21 mouse cellular contexts compared by ENCODE assay signal in genomic region chr8:38723254-38723653, GRCm38 (mm10).
DNase-seq lines count a peak whose midpoint lies in the region; ATAC-seq and TF ChIP-seq lines count a peak whose summit lies in the region.
"Had no signal": no experiment of that assay in that cellular context is flagged by ENCODE, and none has a peak within 500 bp of the region (broad histone marks: within the 10 kb centered on the region; RNA-seq: fewer than 3 reads in every experiment).

No protein-coding gene starts in this region.

- 28% methylated on average over 4 of the region's 4 CpGs for WGBS in liver, adult 2 months
- 77% methylated on average over 4 of the region's 4 CpGs for WGBS in liver, embryonic 11.5 days
- WGBS in liver, embryonic 16.5 days (ENCODE audit: insufficient replicate concordance), result 61% methylated on average over 4 of the region's 4 CpGs
- 61% methylated on average over 4 of the region's 4 CpGs for WGBS in liver, postnatal 0 days (ENCODE audit: insufficient replicate concordance)
- WGBS in liver, embryonic 12.5 days (ENCODE audit: insufficient replicate concordance), result 72% methylated on average over 4 of the region's 4 CpGs

- no peaks in the 10 kb centered on the region for H3K36me3 ChIP-seq in liver, adult 2 months (ENCODE audit: control insufficient read depth, insufficient read depth, low read length)
- no peaks in the 10 kb centered on the region for H3K36me3 ChIP-seq in liver, embryonic 11.5 days (ENCODE audit: control insufficient read depth, insufficient read depth, low read length)
- no peaks in the 10 kb centered on the region for H3K36me3 ChIP-seq in liver, embryonic 16.5 days (ENCODE audit: control insufficient read depth, insufficient read depth)
- H3K36me3 ChIP-seq in liver, postnatal 0 days (replicated peaks; ENCODE audit: insufficient read depth, low read length), result no peaks in the 10 kb centered on the region
- no peaks in the 10 kb centered on the region for H3K36me3 ChIP-seq in liver, embryonic 12.5 days
- H3K36me3 ChIP-seq: G1E had no signal

- no peaks in the 10 kb centered on the region for H3K4me1 ChIP-seq in liver, adult 2 months (ENCODE audit: control insufficient read depth, insufficient read depth, low read length)
- no peaks in the 10 kb centered on the region for H3K4me1 ChIP-seq in liver, embryonic 11.5 days (replicated peaks; ENCODE audit: control insufficient read depth, insufficient read depth, low read length)
- no peaks in the 10 kb centered on the region; the same call in 1 of the 2 replicates for H3K4me1 ChIP-seq in liver, embryonic 16.5 days (ENCODE audit: control insufficient read depth, low read depth, low read length)
- no peaks in the 10 kb centered on the region for H3K4me1 ChIP-seq in liver, postnatal 0 days (ENCODE audit: insufficient read depth)
- no peaks in the 10 kb centered on the region for H3K4me1 ChIP-seq in liver, embryonic 12.5 days

- TF ChIP-seq POLR2A in liver, adult 2 months (IDR thresholded peaks at IDR 0.05; ENCODE audit: extremely low read depth, insufficient read depth, low read length), result no peak

- H3K27me3 ChIP-seq in liver, adult 2 months (ENCODE audit: control insufficient read depth, insufficient read depth, low read length), result no peaks in the 10 kb centered on the region
- H3K27me3 ChIP-seq in liver, embryonic 11.5 days (replicated peaks; ENCODE audit: control insufficient read depth, insufficient read depth, low read length), result no peaks in the 10 kb centered on the region
- H3K27me3 ChIP-seq in liver, embryonic 16.5 days (ENCODE audit: control insufficient read depth, insufficient read depth, low read depth, low read length), result no peaks in the 10 kb centered on the region
- H3K27me3 ChIP-seq in liver, postnatal 0 days (ENCODE audit: insufficient read depth, low read length), result no peaks in the 10 kb centered on the region
- H3K27me3 ChIP-seq in liver, embryonic 12.5 days (replicated peaks), result no peaks in the 10 kb centered on the region
- H3K27me3 ChIP-seq: CH12.LX, Patski had no signal

- DNase-seq in liver, adult 2 months (ENCODE audit: extremely low read depth, low read depth, low spot score), result peak; percentile 75
- no peak for DNase-seq in liver, embryonic 11.5 days (ENCODE audit: low spot score)
- no peak for DNase-seq in liver
- no peak for DNase-seq in liver, postnatal 0 days
- DNase-seq: adrenal gland, adult 2 months; adrenal gland, adult 8-10 months; adrenal gland, postnatal 10 days; adrenal gland, postnatal 14 days; adrenal gland, postnatal 25 days; adrenal gland, postnatal 36 days; B cell, adult 2 months; cerebellum, adult 11 months; cerebellum, adult 11-12 months; cerebellum, adult 18-20 months had no signal

- ATAC-seq in liver, embryonic 11.5 days (replicated peaks; ENCODE audit: low FRiP score), result no peak
- ATAC-seq in liver, embryonic 16.5 days (ENCODE audit: low read depth), result peak; percentile 66; the same call in 1 of the 2 replicates
- ATAC-seq in liver, postnatal 0 days, result peak; percentile 64
- no peak for ATAC-seq in liver, embryonic 12.5 days
- ATAC-seq: activated CD4-positive, CD25-positive, alpha-beta regulatory T cell, adult 4 months; CD4-positive, CD25-positive, alpha-beta regulatory T cell, adult 4 months; Patski had no signal

- H3K27ac ChIP-seq in liver, adult 2 months (replicated peaks; ENCODE audit: insufficient read depth, low read depth, low read length), result no peak overlapping the region
- no peak overlapping the region for H3K27ac ChIP-seq in liver, embryonic 11.5 days (ENCODE audit: low read depth, low read length)
- no peak overlapping the region for H3K27ac ChIP-seq in liver, embryonic 16.5 days (ENCODE audit: low read length)
- no peak overlapping the region for H3K27ac ChIP-seq in liver, postnatal 0 days (ENCODE audit: low read depth)
- no peak overlapping the region for H3K27ac ChIP-seq in liver, embryonic 12.5 days

- no peak overlapping the region for H3K9ac ChIP-seq in liver, adult 2 months (ENCODE audit: low read depth, low read length)
- H3K9ac ChIP-seq in liver, embryonic 11.5 days (ENCODE audit: low read depth, low read length), result no peak overlapping the region
- H3K9ac ChIP-seq in liver, embryonic 16.5 days (ENCODE audit: low read depth, low read length), result no peak overlapping the region
- H3K9ac ChIP-seq in liver, postnatal 0 days (replicated peaks), result no peak overlapping the region
- H3K9ac ChIP-seq in liver, embryonic 12.5 days, result no peak overlapping the region

- H3K79me2 ChIP-seq in liver, adult 2 months (ENCODE audit: control insufficient read depth, insufficient read depth, low read length), result no peaks in the 10 kb centered on the region

- TF ChIP-seq EP300 in liver, postnatal 0 days (IDR thresholded peaks at IDR 0.05; ENCODE audit: low read depth), result no peak

- H3K4me2 ChIP-seq in liver, embryonic 11.5 days, result no peak overlapping the region
- H3K4me2 ChIP-seq in liver, embryonic 16.5 days (ENCODE audit: low read depth, low read length), result no peak overlapping the region
- H3K4me2 ChIP-seq in liver, postnatal 0 days (ENCODE audit: low read depth, low read length), result no peak overlapping the region
- no peak overlapping the region for H3K4me2 ChIP-seq in liver, embryonic 12.5 days

- no peaks in the 10 kb centered on the region for H3K9me3 ChIP-seq in liver, embryonic 11.5 days (ENCODE audit: control insufficient read depth, low read length)
- no peaks in the 10 kb centered on the region for H3K9me3 ChIP-seq in liver, embryonic 16.5 days (replicated peaks; ENCODE audit: control insufficient read depth, low read length)
- no peaks in the 10 kb centered on the region for H3K9me3 ChIP-seq in liver, postnatal 0 days (ENCODE audit: low read length)
- no peaks in the 10 kb centered on the region for H3K9me3 ChIP-seq in liver, embryonic 12.5 days (replicated peaks)
- H3K9me3 ChIP-seq: G1E had no signal

- H3K4me3 ChIP-seq in liver, adult 2 months (ENCODE audit: insufficient read depth, low read depth, low read length), result no peak overlapping the region
- H3K4me3 ChIP-seq in liver, embryonic 11.5 days (ENCODE audit: low read depth, low read length), result no peak overlapping the region
- no peak overlapping the region for H3K4me3 ChIP-seq in liver, embryonic 16.5 days (ENCODE audit: low read depth, low read length)
- H3K4me3 ChIP-seq in liver, postnatal 0 days (ENCODE audit: low read depth, low read length), result no peak overlapping the region
- no peak overlapping the region for H3K4me3 ChIP-seq in liver, embryonic 12.5 days

- TF ChIP-seq CTCF in liver, adult 2 months (IDR thresholded peaks at IDR 0.05; ENCODE audit: low read depth, low read length), result no peak
- TF ChIP-seq CTCF in liver, postnatal 0 days (IDR thresholded peaks at IDR 0.05; ENCODE audit: low read depth), result no peak

Comparison
In these comparisons a context has a peak if more than half of its experiments do, and no peak if none do; other contexts are left out.
1. ATAC-seq: peak in liver, embryonic 16.5 days (single experiment) and liver, postnatal 0 days (single experiment); none in liver, embryonic 11.5 days (single experiment) and liver, embryonic 12.5 days (single experiment).